Mouse (Mus musculus): ENCODE measurements around the gene Ebp. TPM values are rescaled to one million over a fixed set of nuclear protein-coding genes. Genes with fewer than 3 reads are reported as not detected.

The Ebp gene
- polyA plus RNA-seq (2012; rRNA removed): 71.1 and 98.2 TPM in 2 replicates

DNA sequence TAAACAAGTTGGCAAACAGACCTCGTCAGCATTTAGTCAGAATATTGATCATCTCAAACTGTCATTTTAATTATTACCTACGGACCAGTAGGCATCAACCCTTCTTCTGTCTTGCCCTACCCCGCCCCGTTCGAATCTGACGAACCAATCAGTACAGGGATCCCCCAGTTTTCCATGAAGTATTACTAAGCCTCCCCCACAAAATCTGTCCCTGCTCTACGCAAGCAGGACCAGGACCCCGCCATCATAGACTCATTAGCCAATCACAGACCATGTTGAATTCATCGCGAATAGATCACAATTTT, at the start of gene Ebp:
Gene Ebp, minus strand, starts transcription at position 94 of the 305 bp plus-strand sequence.
- Histone ChIP-seq H3K27me3 (ENCODE audit: control insufficient read depth, insufficient read depth, low read length) (no peaks in the 10 kb centered on the region), H3K27ac (ENCODE audit: control insufficient read depth, insufficient read depth, low read length) (no peak within 1 kb of the TSS), H3K36me3 (ENCODE audit: control insufficient read depth, insufficient read depth, low read length) (no peaks in the 10 kb centered on the region), H3K4me3 (ENCODE audit: control insufficient read depth, insufficient read depth, low read length) (peak within 1 kb of the TSS; percentile 95), H3K4me1 (replicated peaks; ENCODE audit: control insufficient read depth, insufficient read depth, low read length) (peaks cover 11% of the 10 kb centered on the region)
- TF ChIP-seq CTCF (IDR thresholded peaks at IDR 0.05; ENCODE audit: borderline replicate concordance, control insufficient read depth, extremely low read depth, insufficient read depth, low read length, poor library complexity) (no peak), POLR2A (IDR thresholded peaks at IDR 0.05; ENCODE audit: control insufficient read depth, extremely low read depth, insufficient read depth, low read length, poor library complexity) (no peak)
- WGBS: 9% methylated on average over 10 of the region's 10 CpGs
- no peak for DNase-seq

DNA sequence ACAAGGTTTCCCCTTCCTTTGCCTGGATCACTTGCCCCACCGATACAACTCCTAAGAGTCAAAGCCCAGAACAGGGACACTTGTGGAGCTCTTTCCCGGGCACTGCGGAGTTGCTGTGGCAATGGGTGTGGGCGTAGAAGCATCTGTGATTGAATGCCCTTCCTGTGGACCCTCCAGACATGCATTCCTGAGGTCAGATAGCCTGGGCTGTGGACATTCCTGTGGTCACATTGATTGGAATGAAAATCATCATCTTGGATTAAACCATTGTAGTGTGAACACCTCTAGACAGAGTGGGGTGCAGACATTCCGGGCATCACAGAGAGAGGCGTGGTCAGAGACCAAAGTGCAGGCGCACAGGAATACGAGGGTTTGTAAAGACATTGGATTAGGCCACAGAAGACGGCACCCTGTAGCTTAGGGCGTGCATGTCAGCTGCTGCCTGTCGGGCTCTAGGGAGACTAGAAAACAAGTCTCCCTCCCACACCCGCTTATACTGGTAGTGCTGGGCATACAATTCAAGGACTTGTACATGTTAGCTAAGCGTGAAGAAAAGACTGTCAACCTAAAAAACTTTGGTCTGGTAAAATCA, 45.6 kb upstream of the Ebp start:
- no peak for DNase-seq
- H3K27me3 ChIP-seq (ENCODE audit: control insufficient read depth, insufficient read depth, low read length): no peaks in the 10 kb centered on the region
- H3K4me3 ChIP-seq (ENCODE audit: control insufficient read depth, insufficient read depth, low read length): no peak overlapping the region
- H3K36me3 ChIP-seq (ENCODE audit: control insufficient read depth, insufficient read depth, low read length): no peaks in the 10 kb centered on the region
- 97% methylated on average over 13 of the region's 13 CpGs for WGBS
- no peak overlapping the region for H3K27ac ChIP-seq (ENCODE audit: control insufficient read depth, insufficient read depth, low read length)
- TF ChIP-seq CTCF (IDR thresholded peaks at IDR 0.05; ENCODE audit: borderline replicate concordance, control insufficient read depth, extremely low read depth, insufficient read depth, low read length, poor library complexity): no peak
- no peaks in the 10 kb centered on the region for H3K4me1 ChIP-seq (replicated peaks; ENCODE audit: control insufficient read depth, insufficient read depth, low read length)

DNA sequence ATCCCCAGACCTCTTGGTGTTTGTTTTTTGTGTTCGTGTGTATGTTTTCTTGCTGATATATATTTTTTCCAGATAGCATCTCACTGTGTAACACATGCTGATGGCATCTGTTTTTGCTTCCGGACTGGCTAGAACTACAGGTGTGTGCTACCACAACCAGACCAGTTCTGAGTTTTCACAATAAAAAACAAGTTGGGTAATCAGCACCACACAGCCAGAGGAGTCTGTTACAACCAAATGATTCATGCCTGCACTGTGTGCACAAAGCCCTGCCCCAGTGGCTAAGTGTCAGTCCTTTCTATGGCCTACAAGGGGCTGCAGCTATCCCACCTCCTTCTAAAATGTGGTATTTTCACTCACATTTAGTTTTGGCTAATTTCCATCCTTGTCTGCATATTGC, 43.4 kb upstream of the Ebp start:
- no peaks in the 10 kb centered on the region for H3K27me3 ChIP-seq (ENCODE audit: control insufficient read depth, insufficient read depth, low read length)
- TF ChIP-seq CTCF (IDR thresholded peaks at IDR 0.05; ENCODE audit: borderline replicate concordance, control insufficient read depth, extremely low read depth, insufficient read depth, low read length, poor library complexity) (no peak), POLR2A (IDR thresholded peaks at IDR 0.05; ENCODE audit: control insufficient read depth, extremely low read depth, insufficient read depth, low read length, poor library complexity) (no peak)
- no peaks in the 10 kb centered on the region for H3K4me1 ChIP-seq (replicated peaks; ENCODE audit: control insufficient read depth, insufficient read depth, low read length)
- no peak for DNase-seq
- H3K4me3 ChIP-seq (ENCODE audit: control insufficient read depth, insufficient read depth, low read length): no peak overlapping the region
- H3K27ac ChIP-seq (ENCODE audit: control insufficient read depth, insufficient read depth, low read length): no peak overlapping the region
- WGBS: 84% methylated on average over 2 of the region's 2 CpGs
- no peaks in the 10 kb centered on the region for H3K36me3 ChIP-seq (ENCODE audit: control insufficient read depth, insufficient read depth, low read length)

DNA sequence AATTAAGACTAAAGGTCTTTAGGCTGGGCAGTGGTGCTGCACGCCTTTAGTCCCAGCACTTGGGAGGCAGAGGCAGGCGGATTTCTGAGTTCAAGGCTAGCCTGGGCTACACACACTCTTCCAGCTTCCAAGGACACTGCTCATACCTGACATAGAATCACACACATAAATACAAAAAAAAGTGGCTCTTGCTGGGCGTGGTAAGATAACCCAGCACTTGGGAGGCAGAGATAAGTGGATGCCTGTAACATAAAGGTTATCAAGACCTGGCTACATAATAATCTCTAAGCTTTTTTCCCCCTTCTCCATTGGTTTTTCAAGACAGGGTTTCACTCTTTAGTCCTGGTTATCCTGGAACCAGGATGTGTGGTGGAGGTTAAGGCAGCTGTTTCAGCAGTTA, 40.3 kb upstream of the Ebp start:
- Histone ChIP-seq H3K36me3 (ENCODE audit: control insufficient read depth, insufficient read depth, low read length) (no peaks in the 10 kb centered on the region), H3K4me3 (ENCODE audit: control insufficient read depth, insufficient read depth, low read length) (no peak overlapping the region), H3K27ac (ENCODE audit: control insufficient read depth, insufficient read depth, low read length) (no peak overlapping the region), H3K27me3 (ENCODE audit: control insufficient read depth, insufficient read depth, low read length) (no peaks in the 10 kb centered on the region), H3K4me1 (replicated peaks; ENCODE audit: control insufficient read depth, insufficient read depth, low read length) (no peaks in the 10 kb centered on the region)
- WGBS: 100% methylated on average over 3 of the region's 3 CpGs
- TF ChIP-seq POLR2A (IDR thresholded peaks at IDR 0.05; ENCODE audit: control insufficient read depth, extremely low read depth, insufficient read depth, low read length, poor library complexity): no peak
- no peak for TF ChIP-seq CTCF (IDR thresholded peaks at IDR 0.05; ENCODE audit: borderline replicate concordance, control insufficient read depth, extremely low read depth, insufficient read depth, low read length, poor library complexity)
- no peak for DNase-seq

DNA sequence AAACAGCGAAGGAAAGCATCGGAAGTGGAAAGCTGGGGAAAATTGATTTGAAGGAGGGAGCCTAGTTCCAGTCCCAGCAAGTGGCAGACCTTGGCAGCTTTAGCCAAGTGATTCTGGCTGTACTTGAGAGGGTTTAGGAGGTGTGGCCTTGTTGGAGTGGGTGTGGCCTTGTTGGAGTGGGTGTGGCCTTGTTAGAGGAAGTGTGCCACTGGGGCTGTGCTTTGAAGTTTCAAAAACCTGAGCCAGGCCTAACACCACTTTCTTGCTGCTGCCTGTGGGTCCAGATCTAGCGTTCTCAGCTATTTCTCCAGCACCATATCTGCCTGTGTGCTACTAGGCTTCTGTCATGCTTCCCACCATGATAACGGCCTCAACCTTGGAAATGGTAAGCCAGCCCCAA, 37.0 kb upstream of the Ebp start:
- Histone ChIP-seq H3K27ac (ENCODE audit: control insufficient read depth, insufficient read depth, low read length) (no peak overlapping the region), H3K27me3 (ENCODE audit: control insufficient read depth, insufficient read depth, low read length) (no peaks in the 10 kb centered on the region), H3K4me3 (ENCODE audit: control insufficient read depth, insufficient read depth, low read length) (no peak overlapping the region), H3K36me3 (ENCODE audit: control insufficient read depth, insufficient read depth, low read length) (no peaks in the 10 kb centered on the region), H3K4me1 (replicated peaks; ENCODE audit: control insufficient read depth, insufficient read depth, low read length) (no peaks in the 10 kb centered on the region)
- TF ChIP-seq CTCF (IDR thresholded peaks at IDR 0.05; ENCODE audit: borderline replicate concordance, control insufficient read depth, extremely low read depth, insufficient read depth, low read length, poor library complexity): no peak
- TF ChIP-seq POLR2A (IDR thresholded peaks at IDR 0.05; ENCODE audit: control insufficient read depth, extremely low read depth, insufficient read depth, low read length, poor library complexity): no peak
- DNase-seq: no peak
- WGBS: 96% methylated on average over 4 of the region's 4 CpGs

DNA sequence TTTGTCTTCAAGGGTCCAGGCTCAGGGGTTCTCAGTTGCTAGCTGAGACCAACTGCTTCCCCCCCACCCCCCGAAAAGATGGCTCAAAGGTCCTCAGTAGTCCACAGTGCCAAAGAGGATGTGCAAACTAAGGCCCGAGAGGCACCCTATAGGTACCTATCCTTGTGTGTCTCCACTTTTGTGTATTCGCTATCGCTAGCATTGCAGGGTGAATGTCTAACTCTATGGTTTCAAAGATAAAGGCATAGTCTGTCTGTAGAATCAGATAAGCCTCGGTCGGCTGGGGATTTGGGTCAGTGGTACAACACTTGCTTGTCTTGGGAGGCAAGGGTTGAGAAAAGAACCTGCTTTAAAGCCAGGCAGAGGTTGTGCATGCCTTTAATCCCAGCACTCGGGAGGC, 30.2 kb upstream of the Ebp start:
- DNase-seq: no peak
- H3K36me3 ChIP-seq (ENCODE audit: control insufficient read depth, insufficient read depth, low read length): no peaks in the 10 kb centered on the region
- TF ChIP-seq CTCF (IDR thresholded peaks at IDR 0.05; ENCODE audit: borderline replicate concordance, control insufficient read depth, extremely low read depth, insufficient read depth, low read length, poor library complexity) (no peak), POLR2A (IDR thresholded peaks at IDR 0.05; ENCODE audit: control insufficient read depth, extremely low read depth, insufficient read depth, low read length, poor library complexity) (no peak)
- H3K27ac ChIP-seq (ENCODE audit: control insufficient read depth, insufficient read depth, low read length): no peak overlapping the region
- no peaks in the 10 kb centered on the region for H3K4me1 ChIP-seq (replicated peaks; ENCODE audit: control insufficient read depth, insufficient read depth, low read length)
- no peak overlapping the region for H3K4me3 ChIP-seq (ENCODE audit: control insufficient read depth, insufficient read depth, low read length)
- no peaks in the 10 kb centered on the region for H3K27me3 ChIP-seq (ENCODE audit: control insufficient read depth, insufficient read depth, low read length)
- WGBS: 97% methylated on average over 7 of the region's 7 CpGs
